In the genomic region with DNA sequence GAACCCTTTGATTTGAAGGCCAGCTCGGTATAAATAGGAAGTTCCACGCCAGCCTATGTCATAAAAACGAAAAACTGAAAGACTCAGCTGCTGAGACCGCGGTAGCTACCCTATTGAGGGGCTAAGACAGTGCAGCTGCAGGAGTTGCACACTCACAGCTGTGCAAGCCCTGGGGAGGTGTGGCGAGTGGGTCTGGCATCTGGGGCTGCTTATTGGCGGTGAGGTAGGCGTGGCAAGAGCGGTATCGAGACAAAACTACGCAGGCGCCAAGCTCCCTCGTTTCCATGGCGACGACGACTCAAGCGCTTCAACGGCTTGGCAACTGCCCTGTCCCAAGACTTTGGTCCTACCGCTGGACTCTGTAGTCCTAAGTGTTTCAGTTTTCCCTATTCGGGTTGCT, we compare ENCODE assay signal across 8 mouse cellular contexts. TPM values are rescaled to one million over a fixed set of nuclear protein-coding genes. Genes with fewer than 3 reads are reported as not detected.
DNase-seq lines count a peak whose midpoint lies in the region; ATAC-seq and TF ChIP-seq lines count a peak whose summit lies in the region.

A gene (plus strand): TSS at position 273 of the 400 bp plus-strand sequence.

- intact Hi-C loops in heart, postnatal 36 days (cut with DNase I) = no loop called here

- peaks cover 48% of the 10 kb centered on the region for H3K27me3 ChIP-seq in E14TG2a.4 (ENCODE audit: insufficient read depth, low read length)
- H3K27me3 ChIP-seq in neural tube, embryonic 13.5 days = peaks cover 44% of the 10 kb centered on the region

- H3K4me1 ChIP-seq in E14TG2a.4 (replicated peaks; ENCODE audit: low read depth, low read length) = peaks cover 81% of the 10 kb centered on the region
- peaks cover 57% of the 10 kb centered on the region for H3K4me1 ChIP-seq in neural tube, embryonic 13.5 days (replicated peaks)

- peak within 1 kb of the TSS; percentile 73 for H3K27ac ChIP-seq in layer of hippocampus, adult 2 months
- H3K27ac ChIP-seq in neural tube, embryonic 13.5 days (replicated peaks) = peak within 1 kb of the TSS; percentile 69

- peak within 1 kb of the TSS; percentile 67 for H3K4me3 ChIP-seq in E14TG2a.4 (replicated peaks; ENCODE audit: low read length)
- H3K4me3 ChIP-seq in layer of hippocampus, adult 2 months = peak within 1 kb of the TSS; percentile 46
- H3K4me3 ChIP-seq in neural tube, embryonic 13.5 days = peak within 1 kb of the TSS; percentile 19

- ATAC-seq in neural tube, embryonic 13.5 days (ENCODE audit: low read depth) = peak; percentile 56; the same call in 1 of the 2 replicates

- peak within 1 kb of the TSS; percentile 53; the same call in 1 of the 2 replicates for H3K9ac ChIP-seq in neural tube, embryonic 13.5 days

- no peak for TF ChIP-seq CTCF in E14TG2a.4 (conservative IDR thresholded peaks at IDR 0.05; ENCODE audit: low read length)
- TF ChIP-seq CTCF in layer of hippocampus, adult 2 months (conservative IDR thresholded peaks at IDR 0.05) = no peak

- H3K9me3 ChIP-seq in E14TG2a.4 (ENCODE audit: low read length) = no peaks in the 10 kb centered on the region
- no peaks in the 10 kb centered on the region for H3K9me3 ChIP-seq in neural tube, embryonic 13.5 days

- WGBS in neural tube, embryonic 13.5 days = 1% methylated on average over 20 of the region's 20 CpGs

- H3K4me2 ChIP-seq in neural tube, embryonic 13.5 days = peak within 1 kb of the TSS; percentile 52

- DNase-seq in brain, adult 2 months (ENCODE audit: low read depth, low spot score) = peak; percentile 94
- peak; percentile 93 for DNase-seq in forelimb bud, embryonic 11.5 days (ENCODE audit: low read depth, low spot score)
- peak; percentile 81 to 82 for DNase-seq in heart, postnatal 36 days
- peak; percentile 82 to 89 for DNase-seq in layer of hippocampus, adult 2 months (ENCODE audit: low spot score in 2 of 2)
- peak; percentile 93 to 95 for DNase-seq in lung, adult 18-20 months
- DNase-seq in testis, postnatal 10 days (ENCODE audit: low spot score) = peak; percentile 92

- H3K36me3 ChIP-seq in E14TG2a.4 (ENCODE audit: insufficient read depth, low read length) = peaks cover 20% of the 10 kb centered on the region
- peaks cover 20% of the 10 kb centered on the region for H3K36me3 ChIP-seq in neural tube, embryonic 13.5 days

RNA-seq across cellular contexts. Expression of the gene that starts here (rescaled TPM):
- total RNA-seq in heart, postnatal 36 days (2021) = not detected
- total RNA-seq in layer of hippocampus, adult 2 months (2021) = 1 to 10 TPM; 4.7 to 5.7 TPM
- polyA plus RNA-seq in neural tube, embryonic 13.5 days (2015; fragmentation: Nextera tagmentation; extraction: Ambion mirVana) = 1.2 and 1.3 TPM in 2 replicates

Comparison
In these comparisons a context has a peak if more than half of its experiments do, and no peak if none do; other contexts are left out.
1. Peak in every context shown above with its lines: DNase-seq, ATAC-seq, H3K4me3 ChIP-seq and H3K27ac ChIP-seq.
2. RNA of the gene that starts here (total RNA-seq): 4.7 to 5.7 TPM in layer of hippocampus, adult 2 months; not detected in heart, postnatal 36 days; every median in the first group is over 4 times any median in the second.
3. Peak in DNase-seq in heart, postnatal 36 days; RNA of the gene not detected or under 1 TPM.